Mouse (Mus musculus) left cerebral cortex, adult 2 months (tissue): ENCODE measurements around the gene Tmem163. TPM values are rescaled to one million over a fixed set of nuclear protein-coding genes. Genes with fewer than 3 reads are reported as not detected.

Experiments
- DNase-seq, 2 experiments: peaks; one replicate each; pipeline ENCODE4 v3.0.0; 2021 to 2022; ENCODE audit warnings: low spot score in 2 of 2, mixed read lengths in 1 of 2; ENCODE audit errors: extremely low spot score in 1 of 2
- H3K27ac ChIP-seq: fragments of 200-600 bp; 2 replicates; pipeline ENCODE4 v1.8.1; 2022
- H3K4me3 ChIP-seq: fragments of 200-600 bp; 2 replicates; pipeline ENCODE4 v1.8.1; 2022
- CTCF ChIP-seq: fragments of 200-600 bp; IDR thresholded peaks from 2 replicates; pipeline ENCODE4 v1.8.1; 2022; ENCODE audit warnings: antibody characterized with exemption, mild to moderate bottlenecking, moderate library complexity
- intact Hi-C: fragments of 180-260 bp; cut with DNase I; formaldehyde crosslinking; loops from one replicate; pipeline ENCODE4 v1.15.1; 2025
- total RNA-seq, 2 experiments: library from RNA; stranded (reverse); gene quantifications; 2 replicates each; pipeline ENCODE4 v1.2.3; 2021

The Tmem163 gene
- total RNA-seq, 2 experiments from 2014 or later: 18.0 to 20.0 TPM

GRCm38 (mm10) chr1:127637917-127638316 lies 41.4 kb downstream of the Tmem163 start:
- TF ChIP-seq CTCF: no peak
- Histone ChIP-seq H3K27ac (no peak overlapping the region), H3K4me3 (no peak overlapping the region)
- DNase-seq: no peak
- intact Hi-C loops: no loop called here

GRCm38 (mm10) chr1:127627151-127627550 lies 52.2 kb downstream of the Tmem163 start:
- no peak for TF ChIP-seq CTCF
- Histone ChIP-seq H3K4me3 (no peak overlapping the region), H3K27ac (no peak overlapping the region)
- intact Hi-C loops: no loop called here
- no peak for DNase-seq

DNA sequence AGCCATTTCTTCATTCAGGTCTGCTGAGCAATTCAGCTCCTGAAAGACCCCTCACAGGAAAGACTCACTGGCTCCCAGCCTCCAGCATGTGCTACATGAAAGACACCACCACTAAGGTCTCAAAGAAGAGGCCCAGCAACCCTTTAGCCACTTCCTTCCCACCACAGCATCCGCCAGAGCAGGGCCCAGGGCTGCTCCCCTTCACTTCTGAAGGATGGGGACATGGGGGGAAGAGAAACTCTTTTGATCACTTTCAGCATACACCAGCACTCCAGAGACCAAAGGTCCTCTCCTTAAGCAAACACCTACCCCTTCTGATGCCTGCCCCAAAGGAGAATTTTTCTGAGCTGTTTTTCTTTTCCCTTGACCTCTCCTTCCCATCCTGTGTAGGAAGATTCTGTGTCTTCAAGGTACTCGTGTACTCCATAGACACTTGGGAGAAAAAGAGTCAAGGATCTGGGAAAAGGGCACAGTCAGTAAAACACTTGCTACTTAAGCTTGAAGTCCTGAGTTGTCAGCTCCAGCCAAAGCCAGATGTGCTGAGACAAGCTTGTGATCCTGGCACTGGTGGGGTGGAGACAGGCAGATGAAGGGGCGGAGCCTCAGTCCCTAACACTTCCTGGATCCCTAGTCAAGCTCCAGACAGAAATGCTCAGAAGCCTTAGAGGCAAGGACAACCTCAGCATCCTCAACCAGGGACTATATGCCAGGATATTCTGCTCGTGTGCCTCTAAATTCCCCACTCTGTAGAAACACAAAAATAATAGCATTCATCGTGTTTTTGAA lies 53.6 kb downstream of the Tmem163 start:
- no peak for DNase-seq
- no peak for TF ChIP-seq CTCF
- Histone ChIP-seq H3K27ac (no peak overlapping the region), H3K4me3 (no peak overlapping the region)
- intact Hi-C loops: no loop called here

DNA sequence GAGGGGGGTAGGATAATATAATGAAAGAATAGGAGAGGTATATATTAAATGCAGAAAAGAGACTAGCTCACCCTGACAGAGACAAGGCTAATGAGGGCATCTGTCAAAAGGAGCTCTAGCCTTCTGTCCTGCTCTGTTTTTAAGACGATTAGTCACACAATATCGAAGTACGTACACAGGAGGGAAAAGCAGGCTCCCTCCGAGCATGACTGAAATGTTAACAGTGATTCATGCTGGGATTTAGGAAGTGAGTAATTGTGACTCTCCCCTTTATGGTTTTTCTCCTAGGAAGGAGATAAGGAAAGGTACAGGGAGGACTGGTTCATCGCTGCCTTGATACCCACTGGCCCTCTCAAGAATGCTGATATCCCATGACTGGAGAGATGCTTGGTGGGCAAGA lies 57.0 kb downstream of the Tmem163 start:
- H3K27ac ChIP-seq: no peak overlapping the region
- intact Hi-C loops: no loop called here
- DNase-seq: no peak
- no peak overlapping the region for H3K4me3 ChIP-seq
- TF ChIP-seq CTCF: no peak

GRCm38 (mm10) chr1:127619036-127619435 lies 60.3 kb downstream of the Tmem163 start:
- DNase-seq: no peak
- Histone ChIP-seq H3K27ac (no peak overlapping the region), H3K4me3 (no peak overlapping the region)
- no peak for TF ChIP-seq CTCF
- intact Hi-C loops: no loop called here

- Histone ChIP-seq H3K4me3 (no peak overlapping the region), H3K27ac (no peak overlapping the region)
- TF ChIP-seq CTCF: no peak
- intact Hi-C loops: no loop called here
- no peak for DNase-seq
These were observed 69.0 kb downstream of the Tmem163 start for GRCm38 (mm10) chr1:127610378-127610777.

DNA sequence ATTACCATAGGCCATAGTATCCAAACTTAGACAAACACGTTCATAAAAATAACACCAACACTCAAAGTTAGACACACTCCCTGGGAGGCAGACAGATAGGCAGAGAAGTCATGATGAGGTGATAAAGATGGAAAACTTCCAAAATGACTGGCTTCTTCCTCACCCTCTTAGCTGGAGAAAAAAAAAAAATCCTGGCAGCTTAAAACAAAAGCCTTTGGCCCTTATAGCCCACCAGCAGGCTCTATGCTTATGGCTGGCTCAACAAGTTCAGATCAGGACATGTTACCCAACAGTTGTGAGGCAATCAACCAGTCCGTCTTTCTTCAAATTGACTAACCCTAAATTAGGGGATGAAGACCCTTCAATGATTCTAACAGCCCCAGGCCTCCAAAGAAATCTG lies 69.5 kb downstream of the Tmem163 start:
- H3K27ac ChIP-seq: no peak overlapping the region
- no peak overlapping the region for H3K4me3 ChIP-seq
- intact Hi-C loops: no loop called here
- DNase-seq: no peak
- TF ChIP-seq CTCF: no peak

DNA sequence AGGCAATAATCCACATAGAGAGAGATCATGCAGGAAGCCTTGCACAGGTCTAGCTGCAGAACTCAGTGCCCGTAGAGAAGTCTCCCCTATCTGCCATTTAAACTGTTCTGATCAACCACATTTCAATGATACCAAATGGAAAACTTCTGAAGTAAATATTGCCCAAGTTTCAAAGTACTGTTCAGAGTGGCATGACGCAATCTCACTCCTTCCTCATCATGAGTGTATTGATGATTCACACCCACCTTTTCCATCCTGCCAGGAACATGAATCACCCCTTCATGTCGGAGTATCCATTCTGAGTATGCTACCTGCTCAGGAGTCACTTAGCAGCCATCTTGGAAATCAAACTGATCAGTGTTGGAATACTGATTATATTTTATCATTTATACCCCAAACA lies 71.0 kb downstream of the Tmem163 start:
- no peak for TF ChIP-seq CTCF
- no peak overlapping the region for H3K27ac ChIP-seq
- intact Hi-C loops: no loop called here
- H3K4me3 ChIP-seq: no peak overlapping the region
- DNase-seq: no peak

- TF ChIP-seq CTCF: no peak
- H3K27ac ChIP-seq: no peak overlapping the region
These were observed 75.4 kb downstream of the Tmem163 start for GRCm38 (mm10) chr1:127603697-127604631.

GRCm38 (mm10) chr1:127596143-127596542 lies 83.2 kb downstream of the Tmem163 start:
- intact Hi-C loops: no loop called here
- no peak for DNase-seq
- no peak for TF ChIP-seq CTCF
- H3K4me3 ChIP-seq: no peak overlapping the region
- no peak overlapping the region for H3K27ac ChIP-seq

More at GRCm38 (mm10) chr1:127603697-127604631, 75.4 kb downstream of the Tmem163 start:
- DNase-seq: peak in 1 of 2 experiments; percentile 21
- no peak overlapping the region for H3K4me3 ChIP-seq
- intact Hi-C loops: no loop called here

DNA sequence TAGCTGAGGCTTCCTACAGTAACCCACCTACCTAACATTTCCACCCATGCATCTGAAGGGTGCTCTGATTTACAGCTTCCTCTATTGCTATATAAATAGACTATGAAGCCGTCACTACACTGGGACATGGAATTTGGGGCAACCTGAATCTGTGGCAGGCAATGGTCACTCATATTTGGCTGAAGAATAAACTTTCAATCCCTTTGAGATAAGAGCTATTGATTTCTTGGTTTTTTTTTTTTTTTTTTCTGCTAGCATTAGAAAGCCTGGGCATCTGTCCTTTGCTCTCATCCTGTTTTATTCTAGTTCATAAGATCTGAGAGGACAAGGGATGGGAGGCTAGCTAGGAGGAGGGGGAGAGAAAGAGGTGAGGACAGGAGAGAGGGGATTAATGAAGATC lies 83.6 kb downstream of the Tmem163 start:
- Histone ChIP-seq H3K27ac (no peak overlapping the region), H3K4me3 (no peak overlapping the region)
- no peak for DNase-seq
- no peak for TF ChIP-seq CTCF
- intact Hi-C loops: no loop called here

- DNase-seq: no peak
- H3K27ac ChIP-seq: no peak overlapping the region
- TF ChIP-seq CTCF: no peak
- intact Hi-C loops: no loop called here
- H3K4me3 ChIP-seq: no peak overlapping the region
These were observed 89.8 kb downstream of the Tmem163 start for GRCm38 (mm10) chr1:127589542-127589941.
